Mouse (Mus musculus) intestine, postnatal 0 days (tissue): ENCODE measurements at regions not wholly inside any gene's neighbourhood (a gene's known extent, or its start where the extent isn't known, plus 50 kb on each side); places are given as distances from the start of the nearest gene placed in this dataset.

ENCODE experiments used
- ATAC-seq: fragments of 200-750 bp; cut with Nextera tagmentation; 2 replicates; pipeline ENCODE4 v1.8.0; 2017; ENCODE audit warnings: mild to moderate bottlenecking, moderate TSS enrichment, moderate library complexity
- H3K27ac ChIP-seq: fragments of 300-500 bp; sonication (generic); 2 replicates; pipeline ENCODE4 v1.5.1; 2014; ENCODE audit warnings: mild to moderate bottlenecking, low read depth, low read length, moderate library complexity
- H3K27me3 ChIP-seq: fragments of 300-500 bp; sonication (generic); replicated peaks from 2 replicates; pipeline ENCODE4 v1.6.1; 2014; ENCODE audit warnings: low read length, mixed read lengths; ENCODE audit not compliant: control insufficient read depth, insufficient read depth
- H3K36me3 ChIP-seq: fragments of 300-500 bp; sonication (generic); 2 replicates; pipeline ENCODE4 v1.6.1; 2014; ENCODE audit warnings: mild to moderate bottlenecking, moderate library complexity; ENCODE audit not compliant: control insufficient read depth, insufficient read depth
- H3K4me1 ChIP-seq: fragments of 300-500 bp; sonication (generic); replicated peaks from 2 replicates; pipeline ENCODE4 v1.6.1; 2014; ENCODE audit warnings: antibody characterized with exemption, low read length, mixed read lengths; ENCODE audit not compliant: control insufficient read depth, insufficient read depth
- H3K4me2 ChIP-seq: fragments of 300-500 bp; sonication (generic); replicated peaks from 2 replicates; pipeline ENCODE4 v1.6.1; 2014; ENCODE audit warnings: low read depth, mild to moderate bottlenecking, moderate library complexity
- H3K4me3 ChIP-seq: fragments of 300-500 bp; sonication (generic); 2 replicates; pipeline ENCODE4 v1.5.1; 2014; ENCODE audit warnings: low read depth, low read length
- H3K9ac ChIP-seq: fragments of 300-500 bp; sonication (generic); 2 replicates; pipeline ENCODE4 v1.6.1; 2014; ENCODE audit warnings: mild to moderate bottlenecking, low read depth, low read length
- H3K9me3 ChIP-seq: fragments of 300-500 bp; sonication (generic); 2 replicates; pipeline ENCODE4 v1.6.1; 2016; ENCODE audit warnings: mixed run types; ENCODE audit not compliant: control insufficient read depth
- CTCF ChIP-seq: sonication (generic); IDR thresholded peaks from 2 replicates; pipeline ENCODE4 v1.5.1; 2016; ENCODE audit warnings: low read depth, mild to moderate bottlenecking, control low read depth, antibody characterized with exemption, moderate library complexity
- WGBS: fragments of 180-500 bp; shearing (Covaris S2); extraction: QIAGEN DNeasy Blood & Tissue Kit; methylation state at CpG from one replicate; pipeline ENCODE4 v1.1.7; 2014; 5-methylcytosine and 5-hydroxymethylcytosine counted together

- 51% methylated on average over 2 of the region's 2 CpGs for WGBS
Measured at GRCm38 (mm10) chr6:64982132-64982531, 60.3 kb upstream of the Smarcad1 start.

More at GRCm38 (mm10) chr6:64982132-64982531, 60.3 kb upstream of the Smarcad1 start:
- no peak for ATAC-seq
- H3K4me3 ChIP-seq, result no peak overlapping the region
- H3K9me3 ChIP-seq, result no peaks in the 10 kb centered on the region
- no peak overlapping the region for H3K27ac ChIP-seq
- no peaks in the 10 kb centered on the region for H3K4me1 ChIP-seq
- no peak overlapping the region for H3K9ac ChIP-seq
- no peaks in the 10 kb centered on the region for H3K36me3 ChIP-seq
- no peak overlapping the region for H3K4me2 ChIP-seq
- H3K27me3 ChIP-seq, result no peaks in the 10 kb centered on the region
- TF ChIP-seq CTCF, result no peak
